ENCODE assay signal across 8 mouse cellular contexts in genomic region chr14:60633961-60634864, GRCm38 (mm10). TPM values are rescaled to one million over a fixed set of nuclear protein-coding genes. Genes with fewer than 3 reads are reported as not detected.
A peak's percentile ranks its signal among the peaks of the same experiment; 100 is the strongest.
DNase-seq lines count a peak whose midpoint lies in the region; ATAC-seq and TF ChIP-seq lines count a peak whose summit lies in the region.

Spata13 (plus strand) TSS chr14:60634001.

- no peak within 1 kb of the TSS for H3ac ChIP-seq in myocyte (ENCODE audit: control insufficient read depth, insufficient read length)

- peak; percentile 71 for TF ChIP-seq POLR2A in embryonic fibroblast, embryonic 13.5 days (IDR thresholded peaks at IDR 0.05; ENCODE audit: low read depth, low read length)
- TF ChIP-seq POLR2A in myocyte (IDR thresholded peaks at IDR 0.05; ENCODE audit: insufficient read length, low read depth): no peak

- peak; percentile 89 for ATAC-seq in kidney, embryonic 14.5 days (ENCODE audit: low FRiP score, low TSS enrichment)

- H3K27me3 ChIP-seq in heart, embryonic 10.5 days (ENCODE audit: insufficient read depth, poor library complexity, severe bottlenecking): peaks cover 22% of the 10 kb centered on the region
- no peaks in the 10 kb centered on the region; the same call in none of the 2 replicates for H3K27me3 ChIP-seq in kidney, embryonic 14.5 days (ENCODE audit: control insufficient read depth, insufficient read depth, low read length)
- peaks cover 7% of the 10 kb centered on the region for H3K27me3 ChIP-seq in myocyte (ENCODE audit: control insufficient read depth, insufficient read depth, insufficient read length)

- no peaks in the 10 kb centered on the region for H3K36me3 ChIP-seq in heart, embryonic 10.5 days
- H3K36me3 ChIP-seq in kidney, embryonic 14.5 days (ENCODE audit: control insufficient read depth, insufficient read depth, low read length): no peaks in the 10 kb centered on the region
- no peaks in the 10 kb centered on the region for H3K36me3 ChIP-seq in myocyte (ENCODE audit: control insufficient read depth, insufficient read depth)

- H3K4me2 ChIP-seq in kidney, embryonic 14.5 days (replicated peaks; ENCODE audit: low read depth, low read length): peak within 1 kb of the TSS; percentile 87
- peak within 1 kb of the TSS; percentile 42 for H3K4me2 ChIP-seq in myocyte (ENCODE audit: low read depth)

- H3K9ac ChIP-seq in kidney, embryonic 14.5 days (ENCODE audit: low read depth, low read length): peak within 1 kb of the TSS; percentile 65

- peak; percentile 82 for DNase-seq in A20 (ENCODE audit: low read depth, low spot score)
- peak; percentile 71 for DNase-seq in brain, adult 2 months (ENCODE audit: low read depth, low spot score)
- DNase-seq in heart, embryonic 10.5 days (ENCODE audit: low spot score): peak; percentile 96
- DNase-seq in liver: peak; percentile 96
- peak; percentile 94 to 97 for DNase-seq in spleen, postnatal 4 days (ENCODE audit: low spot score in 2 of 2)

- H3K79me2 ChIP-seq in myocyte (ENCODE audit: control insufficient read depth, insufficient read depth): no peaks in the 10 kb centered on the region

- H3K27ac ChIP-seq in embryonic fibroblast, embryonic 13.5 days (ENCODE audit: insufficient read depth, low read length): peak within 1 kb of the TSS; percentile 74
- H3K27ac ChIP-seq in heart, embryonic 10.5 days: peak within 1 kb of the TSS; percentile 85
- H3K27ac ChIP-seq in kidney, embryonic 14.5 days (ENCODE audit: low read depth, low read length): peak within 1 kb of the TSS; percentile 84; the same call in 1 of the 2 replicates

- WGBS in heart, embryonic 10.5 days: under 1% methylated on average over 50 of the region's 50 CpGs
- WGBS in kidney, embryonic 14.5 days: under 1% methylated on average over 49 of the region's 50 CpGs

- no peaks in the 10 kb centered on the region for H3K9me3 ChIP-seq in heart, embryonic 10.5 days
- no peaks in the 10 kb centered on the region for H3K9me3 ChIP-seq in kidney, embryonic 14.5 days (ENCODE audit: control insufficient read depth, low read length)

- no peak for TF ChIP-seq CTCF in embryonic fibroblast, embryonic 13.5 days (IDR thresholded peaks at IDR 0.05; ENCODE audit: borderline replicate concordance, insufficient read depth, low read length)

- H3K4me1 ChIP-seq in embryonic fibroblast, embryonic 13.5 days (ENCODE audit: control insufficient read depth, insufficient read depth, low read length): peaks cover 7% of the 10 kb centered on the region
- H3K4me1 ChIP-seq in heart, embryonic 10.5 days: peaks cover 25% of the 10 kb centered on the region
- H3K4me1 ChIP-seq in kidney, embryonic 14.5 days (ENCODE audit: control insufficient read depth, insufficient read depth, low read length): peaks cover 20% of the 10 kb centered on the region

- H3K4me3 ChIP-seq in embryonic fibroblast, embryonic 13.5 days (ENCODE audit: insufficient read depth, low read length): peak within 1 kb of the TSS; percentile 67
- peak within 1 kb of the TSS; percentile 80 for H3K4me3 ChIP-seq in heart, embryonic 10.5 days
- H3K4me3 ChIP-seq in kidney, embryonic 14.5 days (ENCODE audit: low read length): peak within 1 kb of the TSS; percentile 63
- no peak within 1 kb of the TSS for H3K4me3 ChIP-seq in myocyte

TF ChIP-seq in myocyte, 11 proteins besides CTCF, POLR2A, EP300 and RAD21:
- no peak for TF ChIP-seq MYOD1 (IDR thresholded peaks at IDR 0.05; ENCODE audit: control insufficient read depth in 1 of 3, insufficient read length in 2 of 3, low read depth in 2 of 3)
- TF ChIP-seq TCF3 (IDR thresholded peaks at IDR 0.05; ENCODE audit: insufficient read length, low read depth): no peak
- no peak for TF ChIP-seq E2F4 (IDR thresholded peaks at IDR 0.05; ENCODE audit: insufficient read depth)
- no peak for TF ChIP-seq SRF (IDR thresholded peaks at IDR 0.05; ENCODE audit: control insufficient read depth, insufficient read length, low read depth)
- TF ChIP-seq POLR2AphosphoS2 (IDR thresholded peaks at IDR 0.05; ENCODE audit: insufficient read length, low read depth): no peak
- TF ChIP-seq USF1 (IDR thresholded peaks at IDR 0.05; ENCODE audit: low read depth): no peak
- no peak for TF ChIP-seq REST (IDR thresholded peaks at IDR 0.05; ENCODE audit: insufficient read depth, insufficient read length)
- no peak for TF ChIP-seq CEBPB (IDR thresholded peaks at IDR 0.05; ENCODE audit: insufficient read depth, poor library complexity, severe bottlenecking)
- TF ChIP-seq MYOG (IDR thresholded peaks at IDR 0.05; ENCODE audit: control insufficient read depth in 1 of 3, insufficient read depth in 1 of 3, insufficient read length in 2 of 3, low read depth in 2 of 3): no peak
- TF ChIP-seq TCF12 (IDR thresholded peaks at IDR 0.05; ENCODE audit: insufficient read depth, poor library complexity, severe bottlenecking): no peak
- no peak for TF ChIP-seq MAX (IDR thresholded peaks at IDR 0.05; ENCODE audit: low read depth)

RNA-seq across cellular contexts. Expression of gene Spata13, which starts in this region (rescaled TPM):
- polyA plus RNA-seq in embryonic fibroblast, embryonic 13.5 days (2011; ENCODE audit: insufficient read length, low read depth, missing spikeins): 11.1 and 12.5 TPM in 2 replicates
- 21.2 and 24.7 TPM in 2 replicates for polyA plus RNA-seq in heart, embryonic 10.5 days (2016; fragmentation: Nextera tagmentation; extraction: Ambion mirVana)
- 54.1 and 65.7 TPM in 2 replicates for polyA plus RNA-seq in kidney, embryonic 14.5 days (2014; fragmentation: Nextera tagmentation; extraction: Ambion mirVana)
- 1.2 TPM for polyA plus RNA-seq in myocyte (2012; fragmentation: generic; extraction: Trizol)
